ENCODE assay signal across 8 mouse cellular contexts in genomic region chr5:129583761-129584582, GRCm38 (mm10). TPM values are rescaled to one million over a fixed set of nuclear protein-coding genes. Genes with fewer than 3 reads are reported as not detected.
DNase-seq lines count a peak whose midpoint lies in the region; ATAC-seq and TF ChIP-seq lines count a peak whose summit lies in the region.

Gene Mmp17 (plus strand): TSS chr5:129584169.

- no peaks in the 10 kb centered on the region for H3K9me3 ChIP-seq in lung, embryonic 14.5 days (ENCODE audit: low read depth, low read length)

- H3K27me3 ChIP-seq in lung, embryonic 14.5 days (ENCODE audit: insufficient read depth, low read length): peaks cover 48% of the 10 kb centered on the region

- WGBS in lung, embryonic 14.5 days: under 1% methylated on average over 80 of the region's 80 CpGs

- peak within 1 kb of the TSS; percentile 69 for H3K4me3 ChIP-seq in lung, embryonic 14.5 days (ENCODE audit: low read depth, low read length)

- H3K36me3 ChIP-seq in lung, embryonic 14.5 days (ENCODE audit: insufficient read depth): no peaks in the 10 kb centered on the region

- no peaks in the 10 kb centered on the region for H3K4me1 ChIP-seq in lung, embryonic 14.5 days (ENCODE audit: insufficient read depth)

- no peak within 1 kb of the TSS for H3K27ac ChIP-seq in lung, embryonic 14.5 days (ENCODE audit: low read depth)

- peak within 1 kb of the TSS; percentile 100 for H3K4me2 ChIP-seq in lung, embryonic 14.5 days

- peak; percentile 87 for DNase-seq in MN1 (ENCODE audit: low spot score)
- peak; percentile 97 for DNase-seq in cerebellum, adult 9-10 months
- DNase-seq in layer of hippocampus, adult 8-10 months (ENCODE audit: low spot score in 2 of 2): peak; percentile 89 to 93
- peak; percentile 93 for DNase-seq in lung, embryonic 14.5 days
- DNase-seq in testis, postnatal 14 days (ENCODE audit: low spot score): peak; percentile 84

- peak; percentile 75 for TF ChIP-seq CTCF in lung, embryonic 14.5 days (IDR thresholded peaks at IDR 0.05; ENCODE audit: low read depth)

- H3K9ac ChIP-seq in lung, embryonic 14.5 days: peak within 1 kb of the TSS; percentile 54

- ATAC-seq in frontal cortex, adult (ENCODE audit: low TSS enrichment): peak; percentile 66
- ATAC-seq in hematopoietic stem cell, adult 5-6 weeks (replicated peaks in 1 of 2; ENCODE audit: insufficient read depth in 1 of 2, low FRiP score in 2 of 2, low TSS enrichment in 1 of 2, low read depth in 1 of 2, poor library complexity in 2 of 2, severe bottlenecking in 2 of 2): peak; percentile 67
- ATAC-seq in lung, embryonic 14.5 days (ENCODE audit: insufficient read depth): peak; percentile 93
- peak; percentile 61 for ATAC-seq in neutrophil, adult 5-6 weeks (ENCODE audit: extremely low read depth, insufficient number of reproducible peaks, low FRiP score, poor library complexity, severe bottlenecking)

RNA-seq across cellular contexts. Expression of gene Mmp17, which starts in this region (rescaled TPM):
- 0.20 and 0.25 TPM in 2 replicates for total RNA-seq in hematopoietic stem cell, adult 5-6 weeks (2017)
- total RNA-seq in layer of hippocampus, adult 8-10 months (2022): 100 to 1,000 TPM; 103 to 128 (median 115) TPM
- polyA plus RNA-seq in lung, embryonic 14.5 days (2014; fragmentation: Nextera tagmentation; extraction: Ambion mirVana): 1.4 and 1.5 TPM in 2 replicates
- 0.23 and 2.7 TPM in 2 replicates for total RNA-seq in neutrophil, adult 5-6 weeks (2017)

Comparison
In these comparisons a context has a peak if more than half of its experiments do, and no peak if none do; other contexts are left out.
1. RNA of gene Mmp17 (total RNA-seq): 103 to 128 TPM in layer of hippocampus, adult 8-10 months; 0.23 to 2.7 TPM in neutrophil, adult 5-6 weeks and 0.20 to 0.25 TPM in hematopoietic stem cell, adult 5-6 weeks; every median in the first group is over 10 times any median in the second.
2. Peak in ATAC-seq in hematopoietic stem cell, adult 5-6 weeks; RNA of the gene not detected or under 1 TPM.
3. Peak in every context shown above with its lines, with median percentiles within 50 percentile points of each other: DNase-seq and ATAC-seq.